ENCODE assay signal across 8 mouse cellular contexts in genomic region chr3:90248746-90249100, GRCm38 (mm10). TPM values are rescaled to one million over a fixed set of nuclear protein-coding genes. Genes with fewer than 3 reads are reported as not detected.
DNase-seq lines count a peak whose midpoint lies in the region; ATAC-seq and TF ChIP-seq lines count a peak whose summit lies in the region.

No protein-coding gene starts in this region.

- H3K9ac ChIP-seq in CH12.LX (ENCODE audit: insufficient read depth, low read depth) = peak overlapping the region; percentile 88
- H3K9ac ChIP-seq in embryonic facial prominence, embryonic 14.5 days (ENCODE audit: low read depth, low read length) = peak overlapping the region; percentile 87
- peak overlapping the region; percentile 78 for H3K9ac ChIP-seq in liver, embryonic 12.5 days

- peaks cover 3 to 42% of the 10 kb centered on the region in 2 experiments; a peak in 3 of 4 replicates for H3K4me1 ChIP-seq in CH12.LX (ENCODE audit: control insufficient read depth in 1 of 2, insufficient read depth in 2 of 2)
- H3K4me1 ChIP-seq in embryonic facial prominence, embryonic 14.5 days (ENCODE audit: control insufficient read depth, insufficient read depth, low read length) = peaks cover 5% of the 10 kb centered on the region
- peaks cover 40% of the 10 kb centered on the region for H3K4me1 ChIP-seq in liver, embryonic 12.5 days

- H3K36me3 ChIP-seq in CH12.LX (replicated peaks in 1 of 2; ENCODE audit: control insufficient read depth in 1 of 2, insufficient read depth in 1 of 2, low read length in 1 of 2) = peaks cover 15 to 21% of the 10 kb centered on the region in 2 experiments
- H3K36me3 ChIP-seq in embryonic facial prominence, embryonic 14.5 days (ENCODE audit: control insufficient read depth, insufficient read depth, low read length) = peaks cover 21% of the 10 kb centered on the region
- peaks cover 16% of the 10 kb centered on the region for H3K36me3 ChIP-seq in liver, embryonic 12.5 days

- intact Hi-C loops in heart, postnatal 25 days (cut with DNase I) = no loop called here

- H3K4me3 ChIP-seq in CH12.LX (replicated peaks in 1 of 3; ENCODE audit: low read depth in 2 of 3, low read length in 2 of 3, poor library complexity in 1 of 3) = peak overlapping the region; percentile 82 to 88 (median 82)
- peak overlapping the region; percentile 76 for H3K4me3 ChIP-seq in embryonic facial prominence, embryonic 14.5 days (ENCODE audit: low read depth, low read length)
- H3K4me3 ChIP-seq in liver, embryonic 12.5 days = peak overlapping the region; percentile 72

- TF ChIP-seq RAD21 in CH12.LX (IDR thresholded peaks at IDR 0.05; ENCODE audit: low read depth, low read length) = no peak; the same call in 1 of the 2 replicates

- H3K79me2 ChIP-seq in CH12.LX (replicated peaks; ENCODE audit: control insufficient read depth, extremely low read depth, insufficient read depth, poor library complexity, severe bottlenecking) = peaks cover 20% of the 10 kb centered on the region

- WGBS in embryonic facial prominence, embryonic 14.5 days = 3% methylated on average over 9 of the region's 10 CpGs
- WGBS in liver, embryonic 12.5 days (ENCODE audit: insufficient replicate concordance) = 2% methylated on average over 10 of the region's 10 CpGs

- peak overlapping the region; percentile 24 for H3K4me2 ChIP-seq in CH12.LX (ENCODE audit: insufficient read depth, low read depth, poor library complexity, severe bottlenecking)
- peak overlapping the region; percentile 74 for H3K4me2 ChIP-seq in embryonic facial prominence, embryonic 14.5 days (ENCODE audit: low read depth, low read length)
- peak overlapping the region; percentile 90 for H3K4me2 ChIP-seq in liver, embryonic 12.5 days

- dilution Hi-C loops in CH12.LX (cut with MboI; ENCODE audit: extremely low pct_ligation_motif_present, extremely low pct_unique_long_range_greater_than_20kb, low sequenced_read_pairs) = no loop called here

- no peaks in the 10 kb centered on the region for H3K9me3 ChIP-seq in CH12.LX (replicated peaks; ENCODE audit: low read length)
- no peaks in the 10 kb centered on the region for H3K9me3 ChIP-seq in embryonic facial prominence, embryonic 14.5 days (ENCODE audit: control insufficient read depth, low read length)
- no peaks in the 10 kb centered on the region for H3K9me3 ChIP-seq in liver, embryonic 12.5 days (replicated peaks)

- no peak for ATAC-seq in CD4-positive, CD25-positive, alpha-beta regulatory T cell, adult 4 months
- ATAC-seq in embryonic facial prominence, embryonic 14.5 days (ENCODE audit: low read depth) = no peak
- no peak for ATAC-seq in liver, embryonic 12.5 days
- peak; percentile 7; the same call in 1 of the 2 replicates for ATAC-seq in monocyte, adult 5-6 weeks (replicated peaks; ENCODE audit: insufficient number of reproducible peaks, low FRiP score, low TSS enrichment, poor library complexity, severe bottlenecking)

- TF ChIP-seq CTCF in CH12.LX (conservative IDR thresholded peaks at IDR 0.05 in 1 of 2, IDR thresholded peaks at IDR 0.05 in 1 of 2; ENCODE audit: low read depth in 2 of 2, low read length in 2 of 2) = no peak

- H3K27ac ChIP-seq in CH12.LX (ENCODE audit: insufficient read depth, low read depth) = peak overlapping the region; percentile 66
- H3K27ac ChIP-seq in embryonic facial prominence, embryonic 14.5 days (replicated peaks; ENCODE audit: low read depth, low read length) = peak overlapping the region; percentile 95
- peak overlapping the region; percentile 82 for H3K27ac ChIP-seq in liver, embryonic 12.5 days

- peak; percentile 37 for DNase-seq in CD4-positive, CD25-positive, alpha-beta regulatory T cell, adult 2 months (ENCODE audit: low read depth, low spot score)
- no peak for DNase-seq in CH12.LX (ENCODE audit: extremely low read depth)
- DNase-seq in embryonic facial prominence, embryonic 14.5 days (ENCODE audit: low spot score) = peak; percentile 48
- peak; percentile 45 for DNase-seq in heart, postnatal 25 days (ENCODE audit: low spot score)
- no peak for DNase-seq in ovary, postnatal 14 days (ENCODE audit: low spot score)

- no peak for TF ChIP-seq POLR2A in CH12.LX (IDR thresholded peaks at IDR 0.05; ENCODE audit: low read depth, low read length)

- no peak for TF ChIP-seq EP300 in CH12.LX (IDR thresholded peaks at IDR 0.05; ENCODE audit: low read length)

- in situ Hi-C loops in CH12.LX (cut with MboI; ENCODE audit: low pct_ligation_motif_present, low pct_unique_long_range_greater_than_20kb, low sequenced_read_pairs) = no loop called here

- no peaks in the 10 kb centered on the region for H3K27me3 ChIP-seq in CH12.LX (replicated peaks)
- H3K27me3 ChIP-seq in embryonic facial prominence, embryonic 14.5 days (replicated peaks; ENCODE audit: control insufficient read depth, insufficient read depth, low read length) = no peaks in the 10 kb centered on the region
- H3K27me3 ChIP-seq in liver, embryonic 12.5 days (replicated peaks) = no peaks in the 10 kb centered on the region

TF ChIP-seq in CH12.LX, 34 proteins besides CTCF, POLR2A, EP300 and RAD21:
- no peak for TF ChIP-seq ETS1 (conservative IDR thresholded peaks at IDR 0.05; ENCODE audit: low read depth, low read length)
- TF ChIP-seq MEF2A (IDR thresholded peaks at IDR 0.05; ENCODE audit: borderline replicate concordance, low read depth, low read length) = no peak
- no peak for TF ChIP-seq PAX5 (IDR thresholded peaks at IDR 0.05; ENCODE audit: low read length)
- TF ChIP-seq IRF4 (IDR thresholded peaks at IDR 0.05; ENCODE audit: low read depth, low read length) = no peak
- no peak for TF ChIP-seq NELFE (IDR thresholded peaks at IDR 0.05; ENCODE audit: low read depth, low read length)
- no peak for TF ChIP-seq MYC (IDR thresholded peaks at IDR 0.05; ENCODE audit: low read depth, low read length)
- no peak for TF ChIP-seq MXI1 (IDR thresholded peaks at IDR 0.05; ENCODE audit: low read depth, low read length)
- no peak for TF ChIP-seq NRF1 (IDR thresholded peaks at IDR 0.05; ENCODE audit: low read depth, low read length)
- no peak for TF ChIP-seq ZMIZ1 (IDR thresholded peaks at IDR 0.05; ENCODE audit: low read depth, low read length)
- no peak for TF ChIP-seq RCOR1 (conservative IDR thresholded peaks at IDR 0.05; ENCODE audit: low read depth, low read length)

RNA-seq across cellular contexts. Expression of gene Slc39a1, which starts 0.8 kb away (rescaled TPM):
- 10 to 100 TPM; 36.5 to 50.4 TPM for polyA plus RNA-seq in CD4-positive, CD25-positive, alpha-beta regulatory T cell, adult 4 months (2017; shearing (Covaris generic))
- total RNA-seq in CH12.LX (2012; rRNA removed) (42.2 and 44.4 TPM in 2 replicates), CH12.LX (2014; rRNA removed) (22.9 and 23.8 TPM in 2 replicates)
- 40.4 and 40.7 TPM in 2 replicates for polyA plus RNA-seq in CH12.LX (2012; ENCODE audit: insufficient read length, low read depth)
- polyA plus RNA-seq in embryonic facial prominence, embryonic 14.5 days (2014; fragmentation: Nextera tagmentation; extraction: Ambion mirVana) = 88.1 and 90.9 TPM in 2 replicates
- 10 to 100 TPM; 83.7 to 84.3 TPM for total RNA-seq in heart, postnatal 25 days (2021)
- 30.7 and 33.1 TPM in 2 replicates for polyA plus RNA-seq in liver, embryonic 12.5 days (2016; fragmentation: Nextera tagmentation; extraction: Ambion mirVana)
- total RNA-seq in monocyte, adult 5-6 weeks (2017) = 32.3 to 49.4 TPM (median 46.6 TPM) in 3 replicates

RNA-seq across cellular contexts. Expression of gene Crtc2, which starts 5.2 kb away (rescaled TPM):
- 10 to 100 TPM; 34.0 to 50.6 TPM for polyA plus RNA-seq in CD4-positive, CD25-positive, alpha-beta regulatory T cell, adult 4 months (2017; shearing (Covaris generic))
- total RNA-seq in CH12.LX (2012; rRNA removed) = 13.5 and 14.1 TPM in 2 replicates
- 5.4 and 6.1 TPM in 2 replicates for total RNA-seq in CH12.LX (2014; rRNA removed)
- polyA plus RNA-seq in CH12.LX (2012; ENCODE audit: insufficient read length, low read depth) = 62.1 and 69.8 TPM in 2 replicates
- polyA plus RNA-seq in embryonic facial prominence, embryonic 14.5 days (2014; fragmentation: Nextera tagmentation; extraction: Ambion mirVana) = 14.2 and 14.4 TPM in 2 replicates
- total RNA-seq in heart, postnatal 25 days (2021) = 10 to 100 TPM; 14.6 to 16.1 TPM
- 8.2 and 9.4 TPM in 2 replicates for polyA plus RNA-seq in liver, embryonic 12.5 days (2016; fragmentation: Nextera tagmentation; extraction: Ambion mirVana)
- 19.2 to 40.7 TPM (median 19.9 TPM) in 3 replicates for total RNA-seq in monocyte, adult 5-6 weeks (2017)

RNA-seq across cellular contexts. Expression of gene Creb3l4, which starts 5.4 kb away (rescaled TPM):
- under 1 TPM in 1 of 2 experiments, not detected in 1; 0.20 TPM for polyA plus RNA-seq in CD4-positive, CD25-positive, alpha-beta regulatory T cell, adult 4 months (2017; shearing (Covaris generic))
- total RNA-seq in CH12.LX (2012; rRNA removed) (0.25 and 0.89 TPM in 2 replicates), CH12.LX (2014; rRNA removed) (0.21 and 0.72 TPM in 2 replicates)
- 0.59 and 0.70 TPM in 2 replicates for polyA plus RNA-seq in CH12.LX (2012; ENCODE audit: insufficient read length, low read depth)
- polyA plus RNA-seq in embryonic facial prominence, embryonic 14.5 days (2014; fragmentation: Nextera tagmentation; extraction: Ambion mirVana) = 5.2 and 6.1 TPM in 2 replicates
- total RNA-seq in heart, postnatal 25 days (2021) = not detected
- 0.56 and 0.66 TPM in 2 replicates for polyA plus RNA-seq in liver, embryonic 12.5 days (2016; fragmentation: Nextera tagmentation; extraction: Ambion mirVana)
- total RNA-seq in monocyte, adult 5-6 weeks (2017) = 0.49 to 1.1 TPM in 2 of 3 replicates, not detected in the other

RNA-seq across cellular contexts. Expression of gene Dennd4b, which starts 16.3 kb away (rescaled TPM):
- polyA plus RNA-seq in CD4-positive, CD25-positive, alpha-beta regulatory T cell, adult 4 months (2017; shearing (Covaris generic)) = 10 to 100 TPM; 17.9 to 28.0 TPM
- total RNA-seq in CH12.LX (2012; rRNA removed) = 27.8 and 28.1 TPM in 2 replicates
- total RNA-seq in CH12.LX (2014; rRNA removed) = 9.4 and 9.8 TPM in 2 replicates
- polyA plus RNA-seq in CH12.LX (2012; ENCODE audit: insufficient read length, low read depth) = 34.4 and 45.3 TPM in 2 replicates
- polyA plus RNA-seq in embryonic facial prominence, embryonic 14.5 days (2014; fragmentation: Nextera tagmentation; extraction: Ambion mirVana) = 4.1 and 4.7 TPM in 2 replicates
- total RNA-seq in heart, postnatal 25 days (2021) = 10 to 100 TPM; 31.9 to 33.4 TPM
- 3.0 and 3.4 TPM in 2 replicates for polyA plus RNA-seq in liver, embryonic 12.5 days (2016; fragmentation: Nextera tagmentation; extraction: Ambion mirVana)
- total RNA-seq in monocyte, adult 5-6 weeks (2017) = 15.4 to 39.1 TPM (median 16.3 TPM) in 3 replicates

RNA-seq across cellular contexts. Expression of gene Jtb, which starts 17.3 kb away (rescaled TPM):
- 10 to 100 TPM; 60.5 to 75.2 TPM for polyA plus RNA-seq in CD4-positive, CD25-positive, alpha-beta regulatory T cell, adult 4 months (2017; shearing (Covaris generic))
- total RNA-seq in CH12.LX (2012; rRNA removed) (50.8 and 62.9 TPM in 2 replicates), CH12.LX (2014; rRNA removed) (54.2 and 70.3 TPM in 2 replicates)
- polyA plus RNA-seq in CH12.LX (2012; ENCODE audit: insufficient read length, low read depth) = 67.4 and 73.6 TPM in 2 replicates
- 112 and 114 TPM in 2 replicates for polyA plus RNA-seq in embryonic facial prominence, embryonic 14.5 days (2014; fragmentation: Nextera tagmentation; extraction: Ambion mirVana)
- 10 to 100 TPM; 49.0 to 50.7 TPM for total RNA-seq in heart, postnatal 25 days (2021)
- 64.9 and 66.4 TPM in 2 replicates for polyA plus RNA-seq in liver, embryonic 12.5 days (2016; fragmentation: Nextera tagmentation; extraction: Ambion mirVana)
- total RNA-seq in monocyte, adult 5-6 weeks (2017) = 64.6 to 97.8 TPM (median 65.2 TPM) in 3 replicates

Comparison
In these comparisons a context has a peak if more than half of its experiments do, and no peak if none do; other contexts are left out.
1. DNase-seq: peak in CD4-positive, CD25-positive, alpha-beta regulatory T cell, adult 2 months (single experiment), embryonic facial prominence, embryonic 14.5 days (single experiment) and heart, postnatal 25 days (single experiment); none in CH12.LX (single experiment) and ovary, postnatal 14 days (single experiment).
2. H3K4me2 ChIP-seq: peak in every context shown above with its lines; median percentile 90 in liver, embryonic 12.5 days; 74 in embryonic facial prominence, embryonic 14.5 days; 24 in CH12.LX.
3. Peak in every context shown above with its lines, with median percentiles within 50 percentile points of each other: H3K27ac ChIP-seq, H3K4me3 ChIP-seq and H3K9ac ChIP-seq.